Mouse (Mus musculus) cortical plate, adult 2 months (tissue): ENCODE data around the gene Ppp2r5c.
A peak's percentile ranks its signal among the peaks of the same experiment; 100 is the strongest.

Experiments used
- CTCF ChIP-seq: fragments of 200-500 bp; IDR thresholded peaks from 2 replicates; pipeline ENCODE4 v1.5.1; 2011; ENCODE audit warnings: mild to moderate bottlenecking, control low read depth, low read length; ENCODE audit not compliant: insufficient read depth; ENCODE audit errors: extremely low read depth
- POLR2A ChIP-seq: fragments of 200-500 bp; IDR thresholded peaks from 2 replicates; pipeline ENCODE4 v1.6.1; 2011; ENCODE audit warnings: mild to moderate bottlenecking, low read length, control low read depth; ENCODE audit not compliant: insufficient read depth; ENCODE audit errors: extremely low read depth

DNA sequence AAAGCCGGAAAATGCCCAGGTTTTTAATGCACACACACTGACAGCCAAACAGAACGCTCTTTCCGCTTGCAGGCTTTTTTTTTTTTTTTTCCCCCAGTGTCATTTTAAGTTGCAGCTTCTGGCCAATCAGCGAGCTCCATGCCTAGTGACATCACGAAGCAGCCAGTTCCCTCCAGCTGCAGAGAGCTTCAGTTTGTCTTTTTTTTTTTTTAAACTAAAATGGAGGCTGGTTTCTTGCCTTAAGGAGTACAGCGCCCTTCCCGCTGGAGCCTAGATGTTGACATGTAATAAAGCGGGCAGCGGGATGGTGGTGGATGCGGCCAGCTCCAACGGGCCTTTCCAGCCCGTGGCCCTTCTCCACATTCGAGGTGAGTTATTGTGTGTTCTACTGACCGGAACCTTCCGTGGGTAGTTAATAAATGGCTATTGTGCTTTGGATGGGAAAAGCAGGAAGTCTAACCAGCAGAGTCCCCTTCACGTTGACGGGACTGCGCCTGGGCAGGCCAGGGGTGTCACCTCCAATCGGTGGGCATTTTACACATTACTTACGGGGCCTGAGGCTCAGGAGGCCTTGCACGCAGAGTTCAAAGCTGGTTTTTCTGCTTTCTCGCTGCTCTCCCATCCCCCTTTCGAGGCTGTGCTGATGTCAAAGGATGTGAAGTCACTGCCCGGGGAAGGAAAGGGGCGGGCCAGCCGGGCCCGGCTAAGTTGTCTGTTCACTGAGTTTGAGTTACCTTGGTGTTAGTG lies 38.8 kb downstream of the Ppp2r5c start:
- TF ChIP-seq CTCF (no peak), POLR2A (peak; percentile 64; the same call in 1 of the 2 replicates)
